Mouse (Mus musculus) A20 (cell line): ENCODE data around the gene Chmp2a.

Experiments
- DNase-seq: peaks from one replicate; pipeline ENCODE4 v3.0.0-alpha.2; 2011; ENCODE audit warnings: low read depth, low spot score

Gene Chmp2a

GRCm38 (mm10) chr7:13003380-13003779, 31.2 kb downstream of the Chmp2a start:
- DNase-seq, result no peak

- DNase-seq, result no peak
These were observed 33.0 kb downstream of the Chmp2a start for GRCm38 (mm10) chr7:13001584-13001983.

- DNase-seq, result no peak
These were observed 35.8 kb downstream of the Chmp2a start, which contains the start of gene Trim28 for GRCm38 (mm10) chr7:12998851-12999250. TSS of gene Trim28 (plus strand) at chr7:12999114.

GRCm38 (mm10) chr7:12998053-12998452, 36.6 kb downstream of the Chmp2a start, which contains the start of gene Slc27a5:
TSS of gene Slc27a5 (minus strand) at chr7:12998192.
- no peak for DNase-seq

GRCm38 (mm10) chr7:12997230-12997629, 37.4 kb downstream of the Chmp2a start:
- DNase-seq, result no peak

- no peak for DNase-seq
These were observed 38.7 kb downstream of the Chmp2a start for GRCm38 (mm10) chr7:12995862-12996261.

GRCm38 (mm10) chr7:12993148-12993547, 41.5 kb downstream of the Chmp2a start:
- no peak for DNase-seq

- DNase-seq, result peak; percentile 63
These were observed 42.4 kb downstream of the Chmp2a start for GRCm38 (mm10) chr7:12992222-12992621.

- no peak for DNase-seq
These were observed 47.0 kb downstream of the Chmp2a start for GRCm38 (mm10) chr7:12987409-12988189.

GRCm38 (mm10) chr7:12986906-12987305, 47.7 kb downstream of the Chmp2a start:
- no peak for DNase-seq

GRCm38 (mm10) chr7:12985724-12986123, 48.9 kb downstream of the Chmp2a start:
- DNase-seq, result no peak
